Mouse (Mus musculus) bone marrow, adult 2 months (tissue): ENCODE results near the gene Sbp.

ENCODE experiments used
- CTCF ChIP-seq: fragments of 200-500 bp; IDR thresholded peaks from 2 replicates; pipeline ENCODE4 v1.5.1; 2011; ENCODE audit warnings: low read length, control low read depth; ENCODE audit not compliant: control insufficient read depth, insufficient read depth
- POLR2A ChIP-seq: fragments of 200-500 bp; IDR thresholded peaks from 2 replicates; pipeline ENCODE4 v1.6.1; 2011; ENCODE audit warnings: low read depth, mild to moderate bottlenecking, control low read depth, low read length, borderline replicate concordance; ENCODE audit not compliant: control insufficient read depth

DNA sequence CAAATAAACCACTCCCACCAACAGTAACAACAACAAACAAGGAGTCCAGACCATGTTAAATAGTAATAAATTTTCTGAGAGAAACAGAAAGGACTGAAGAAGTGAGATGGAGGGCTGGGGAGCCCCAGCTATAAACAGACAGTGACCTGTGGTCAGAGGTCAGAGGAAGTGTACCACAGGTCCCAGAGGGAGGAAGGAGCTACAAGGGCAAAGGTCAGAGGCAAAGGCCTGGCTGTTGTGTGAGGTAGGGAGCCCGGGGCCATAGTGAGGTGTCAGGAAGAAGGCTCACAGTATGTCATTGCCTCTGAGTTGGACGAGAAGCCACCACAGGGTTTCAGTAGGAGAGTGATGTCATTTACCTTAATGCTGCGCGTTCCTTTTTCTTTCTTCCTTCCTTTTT is 41.4 kb downstream of the Sbp start:
- TF ChIP-seq CTCF (no peak), POLR2A (no peak)
